Mouse (Mus musculus): ENCODE data around the gene Tapbp.
"Not testable (repeated sequence)": the region's sequence is repeated elsewhere in the genome, so short reads cannot be mapped to it uniquely, and the experiment has no call there.

The Tapbp gene

GRCm38 (mm10) chr17:33903911-33904651 lies 11.6 kb upstream of the Tapbp start:
- DNase-seq (ENCODE audit: low read depth): not testable (repeated sequence)

- not testable (repeated sequence) for DNase-seq (ENCODE audit: low read depth)
These were observed 10.9 kb upstream of the Tapbp start, which contains the start of gene Platr17 for GRCm38 (mm10) chr17:33904835-33905234. TSS of gene Platr17 (plus strand) at chr17:33905135.

DNA sequence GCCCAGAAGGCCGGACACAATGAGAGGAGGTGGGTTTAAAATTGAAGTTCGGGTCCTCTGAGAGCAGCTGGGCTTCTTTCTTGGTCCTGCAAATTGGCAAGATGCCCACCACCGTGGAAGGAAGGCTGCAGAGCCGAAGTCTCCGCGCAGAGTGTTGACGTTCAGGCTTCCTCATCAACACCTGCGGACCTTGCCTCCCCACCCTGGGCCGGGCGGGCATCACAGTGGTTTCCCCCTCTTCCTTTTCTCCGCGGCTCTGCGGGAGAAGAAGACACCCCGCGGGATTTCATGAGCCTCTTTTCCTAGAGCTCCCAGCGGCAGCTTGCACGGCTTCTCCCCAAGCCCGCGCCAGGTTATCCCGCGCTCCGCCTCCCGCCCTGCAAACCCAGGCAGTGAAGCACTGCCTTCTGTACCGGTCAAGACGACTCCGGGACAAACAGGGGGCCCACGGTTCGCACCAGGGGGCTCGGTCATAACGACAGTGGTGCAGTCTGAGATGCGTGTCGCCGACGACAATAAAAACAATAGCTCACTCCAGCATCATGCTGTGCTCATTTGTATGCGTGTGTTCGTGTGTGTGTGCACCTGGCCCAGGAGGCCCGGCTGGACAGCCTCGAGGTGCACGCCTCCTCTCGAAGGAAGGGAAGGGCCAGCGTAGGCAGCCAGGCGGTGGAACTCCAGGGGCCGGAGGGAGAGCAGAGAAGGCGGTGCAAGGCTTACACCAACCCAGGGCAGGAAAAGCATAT lies 7.2 kb upstream of the Tapbp start:
- DNase-seq (ENCODE audit: low read depth): no peak

GRCm38 (mm10) chr17:33909077-33909868 lies 6.4 kb upstream of the Tapbp start, which contains the start of gene Daxx:
TSS of gene Daxx (plus strand) at chr17:33909414.
- DNase-seq (ENCODE audit: low read depth): peak; percentile 97

DNA sequence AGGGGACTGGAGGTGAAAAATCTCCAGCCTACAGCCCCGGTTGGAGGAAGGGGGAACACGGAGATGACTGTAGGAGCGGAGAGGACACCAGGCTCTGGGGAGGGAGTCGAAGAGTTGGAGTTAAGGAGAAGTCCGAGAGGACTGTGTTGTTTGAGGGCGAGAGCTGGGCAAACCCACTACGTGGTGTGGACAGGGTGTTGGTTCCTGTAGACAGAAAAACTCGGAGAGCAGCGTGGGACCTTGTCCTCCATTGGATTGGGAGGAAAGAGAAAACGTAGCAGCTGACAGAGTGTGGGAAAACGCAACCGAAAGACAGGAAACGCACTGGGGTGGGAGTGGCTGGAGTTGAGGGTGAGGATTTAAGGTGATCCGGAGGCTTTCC lies 5.8 kb upstream of the Tapbp start:
- DNase-seq (ENCODE audit: low read depth): no peak

DNA sequence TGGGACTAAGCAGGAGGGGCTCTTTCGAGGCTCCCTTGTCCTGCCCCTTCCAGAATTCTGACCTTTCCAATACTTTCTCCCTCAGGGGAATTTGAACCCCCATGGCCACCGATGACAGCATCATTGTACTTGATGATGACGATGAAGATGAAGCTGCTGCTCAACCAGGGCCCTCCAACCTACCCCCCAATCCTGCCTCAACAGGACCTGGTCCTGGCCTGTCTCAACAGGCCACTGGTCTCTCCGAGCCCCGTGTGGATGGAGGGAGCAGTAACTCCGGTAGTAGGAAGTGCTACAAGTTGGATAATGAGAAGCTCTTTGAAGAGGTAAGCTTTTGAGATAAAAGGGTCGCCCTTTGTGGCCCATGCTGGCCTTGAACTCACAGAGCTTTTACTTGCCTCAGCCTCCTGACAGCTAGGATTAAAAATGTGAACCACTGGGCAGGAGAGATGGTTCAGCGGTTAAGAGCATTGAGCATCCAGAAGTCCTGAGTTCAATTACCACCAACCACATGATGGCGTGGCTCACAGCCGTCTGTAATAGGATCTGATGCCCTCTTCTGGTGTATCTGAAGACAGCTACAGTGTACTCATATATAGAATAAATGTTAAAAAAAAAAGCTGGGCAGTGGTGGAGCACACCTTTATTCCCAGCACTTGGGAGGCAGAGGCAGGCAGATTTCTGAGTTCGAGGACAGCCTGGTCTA lies 5.2 kb upstream of the Tapbp start:
- DNase-seq (ENCODE audit: low read depth): no peak

GRCm38 (mm10) chr17:33911052-33911812 lies 4.5 kb upstream of the Tapbp start:
- no peak for DNase-seq (ENCODE audit: low read depth)

- DNase-seq (ENCODE audit: low read depth): no peak
These were observed 3.8 kb upstream of the Tapbp start for GRCm38 (mm10) chr17:33911813-33912414.

DNA sequence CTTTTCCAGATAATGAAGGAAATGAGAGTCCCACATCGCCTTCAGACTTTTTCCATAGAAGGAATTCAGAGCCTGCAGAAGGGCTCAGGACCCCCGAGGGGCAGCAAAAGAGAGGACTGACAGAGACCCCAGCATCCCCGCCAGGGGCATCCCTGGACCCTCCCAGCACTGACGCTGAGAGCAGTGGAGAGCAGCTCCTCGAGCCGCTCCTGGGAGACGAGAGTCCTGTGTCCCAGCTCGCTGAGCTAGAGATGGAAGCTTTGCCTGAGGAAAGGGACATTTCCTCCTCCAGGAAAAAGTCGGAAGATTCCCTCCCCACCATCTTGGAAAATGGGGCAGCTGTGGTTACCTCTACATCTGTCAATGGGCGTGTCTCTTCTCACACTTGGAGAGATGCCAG lies 2.4 kb upstream of the Tapbp start:
- no peak for DNase-seq (ENCODE audit: low read depth)

- no peak for DNase-seq (ENCODE audit: low read depth)
These were observed 1.8 kb upstream of the Tapbp start for GRCm38 (mm10) chr17:33913905-33914304.

GRCm38 (mm10) chr17:33914969-33915391 lies 719 bp upstream of the Tapbp start:
- no peak for DNase-seq (ENCODE audit: low read depth)

GRCm38 (mm10) chr17:33916294-33916693 lies 595 bp downstream of the Tapbp start:
- DNase-seq (ENCODE audit: low read depth): no peak

DNA sequence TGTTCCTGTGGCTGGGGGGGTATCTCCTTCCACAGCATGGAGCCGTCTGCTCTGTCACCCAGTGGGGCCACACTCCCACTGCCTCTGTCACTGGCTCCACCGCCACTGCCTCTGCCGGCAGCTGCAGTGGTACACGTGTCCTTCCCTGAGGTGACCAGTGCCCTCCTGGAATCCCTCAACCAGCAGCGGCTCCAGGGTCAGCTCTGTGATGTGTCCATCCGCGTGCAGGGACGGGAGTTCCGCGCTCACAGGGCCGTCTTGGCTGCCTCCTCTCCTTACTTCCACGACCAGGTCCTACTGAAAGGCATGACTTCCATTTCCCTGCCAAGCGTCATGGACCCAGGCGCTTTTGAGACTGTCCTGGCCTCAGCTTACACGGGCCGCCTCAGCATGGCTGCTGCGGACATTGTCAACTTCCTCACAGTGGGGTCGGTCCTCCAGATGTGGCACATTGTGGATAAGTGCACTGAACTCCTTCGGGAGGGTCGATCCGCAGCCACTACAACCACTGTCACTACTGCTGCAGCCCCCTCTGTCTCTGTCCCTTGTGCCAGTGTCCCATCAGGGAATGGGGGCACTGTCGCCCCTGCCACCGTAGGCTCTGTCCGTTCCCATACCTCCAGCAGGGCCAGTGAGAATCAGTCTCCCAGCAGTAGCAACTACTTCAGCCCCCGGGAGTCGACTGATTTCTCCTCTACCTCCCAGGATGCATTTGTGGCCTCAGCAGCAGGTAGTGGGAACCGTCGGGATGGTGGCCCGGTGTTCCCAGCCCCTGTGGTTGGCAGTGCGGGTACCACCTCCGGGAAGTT lies 1.4 kb downstream of the Tapbp start:
- DNase-seq (ENCODE audit: low read depth): no peak

DNA sequence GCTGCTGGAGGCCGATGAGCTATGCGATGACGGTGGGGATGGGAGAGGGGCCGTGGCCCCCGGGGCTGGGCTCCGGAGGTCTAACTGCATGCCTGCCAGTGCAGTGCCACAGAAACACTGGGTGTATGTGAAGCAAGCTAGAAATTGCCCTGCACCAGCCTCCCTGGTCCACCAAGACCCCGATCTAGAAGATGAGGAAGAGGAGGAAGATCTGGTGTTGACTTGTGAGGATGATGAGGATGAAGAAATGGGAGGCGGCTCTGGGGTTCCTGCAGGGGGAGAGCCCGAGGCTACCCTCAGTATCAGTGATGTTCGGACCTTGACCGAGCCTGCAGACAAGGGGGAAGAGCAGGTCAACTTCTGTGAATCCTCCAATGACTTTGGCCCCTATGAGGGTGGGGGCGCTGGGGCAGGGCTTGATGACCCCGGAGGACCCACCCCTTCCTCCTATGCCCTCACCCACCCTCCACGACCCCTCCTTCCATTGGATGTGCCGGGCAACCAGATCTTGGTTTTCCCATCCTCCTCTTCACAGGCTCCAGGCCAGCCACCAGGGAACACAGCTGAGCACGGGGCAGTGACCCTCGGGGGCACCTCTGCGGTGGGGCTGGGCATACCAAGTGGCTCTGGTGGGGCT lies 2.1 kb downstream of the Tapbp start:
- DNase-seq (ENCODE audit: low read depth): no peak

DNA sequence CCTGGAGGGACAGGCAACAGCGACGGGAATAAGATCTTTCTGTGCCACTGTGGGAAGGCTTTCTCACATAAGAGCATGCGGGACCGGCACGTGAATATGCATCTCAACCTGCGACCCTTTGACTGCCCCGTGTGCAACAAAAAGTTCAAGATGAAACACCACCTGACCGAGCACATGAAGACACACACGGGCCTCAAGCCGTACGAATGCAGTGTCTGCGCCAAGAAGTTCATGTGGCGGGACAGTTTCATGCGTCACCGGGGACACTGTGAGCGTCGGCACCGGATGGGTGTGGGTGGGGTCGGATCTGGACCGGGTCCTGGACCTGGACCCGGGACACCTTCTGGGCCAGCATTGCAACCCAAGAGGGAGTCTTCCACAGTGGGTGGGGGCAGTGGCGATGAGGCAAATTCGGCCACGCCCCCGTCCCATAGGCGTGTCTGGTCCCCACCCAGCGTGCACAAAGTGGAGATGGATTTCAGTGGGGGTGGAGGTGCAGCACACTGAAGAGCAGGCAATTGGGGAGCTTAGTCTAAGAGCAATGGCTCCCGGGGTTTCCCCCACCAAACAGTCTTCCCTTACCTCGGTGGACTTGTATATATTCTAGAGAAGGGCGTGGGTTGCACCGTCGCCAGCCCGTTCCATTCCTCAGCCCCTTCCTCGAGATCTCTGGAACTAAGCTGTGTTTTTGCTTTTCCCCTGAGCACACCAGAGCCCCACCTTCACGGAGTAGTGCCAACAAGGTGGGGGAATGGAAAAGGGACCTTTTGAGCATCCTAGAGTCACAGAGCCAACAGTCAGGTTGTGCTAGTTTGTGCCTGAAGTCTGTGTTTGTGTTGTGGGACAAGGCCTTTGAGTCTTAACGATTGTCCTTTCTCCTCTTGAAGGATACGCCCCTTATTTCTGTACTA lies 2.8 kb downstream of the Tapbp start:
- DNase-seq (ENCODE audit: low read depth): no peak

- DNase-seq (ENCODE audit: low read depth): peak; percentile 78
These were observed 3.9 kb downstream of the Tapbp start for GRCm38 (mm10) chr17:33919351-33920281.

All from fibroblast of lung, adult 2 months (primary cell).